Mouse (Mus musculus) monocyte, adult 5-6 weeks (primary cell): ENCODE measurements around the gene Hmg20a. TPM values are rescaled to one million over a fixed set of nuclear protein-coding genes. Genes with fewer than 3 reads are reported as not detected.

Experiments used
- ATAC-seq: fragments of 153-309, 156-312 bp; replicated peaks from 2 replicates; pipeline ENCODE4 v1.8.0; 2017; ENCODE audit warnings: mild to moderate bottlenecking; ENCODE audit not compliant: low TSS enrichment, insufficient number of reproducible peaks, severe bottlenecking, poor library complexity, low FRiP score
- total RNA-seq: library from RNA; stranded (forward); fragments of 200-1000, 200-491, 200-594 nt; gene quantifications from 3 replicates; pipeline ENCODE4 v1.2.3, GENCODE M21; 2017

Hmg20a gene
- total RNA-seq = 17.4 to 41.9 TPM (median 30.0 TPM) in 3 replicates

DNA sequence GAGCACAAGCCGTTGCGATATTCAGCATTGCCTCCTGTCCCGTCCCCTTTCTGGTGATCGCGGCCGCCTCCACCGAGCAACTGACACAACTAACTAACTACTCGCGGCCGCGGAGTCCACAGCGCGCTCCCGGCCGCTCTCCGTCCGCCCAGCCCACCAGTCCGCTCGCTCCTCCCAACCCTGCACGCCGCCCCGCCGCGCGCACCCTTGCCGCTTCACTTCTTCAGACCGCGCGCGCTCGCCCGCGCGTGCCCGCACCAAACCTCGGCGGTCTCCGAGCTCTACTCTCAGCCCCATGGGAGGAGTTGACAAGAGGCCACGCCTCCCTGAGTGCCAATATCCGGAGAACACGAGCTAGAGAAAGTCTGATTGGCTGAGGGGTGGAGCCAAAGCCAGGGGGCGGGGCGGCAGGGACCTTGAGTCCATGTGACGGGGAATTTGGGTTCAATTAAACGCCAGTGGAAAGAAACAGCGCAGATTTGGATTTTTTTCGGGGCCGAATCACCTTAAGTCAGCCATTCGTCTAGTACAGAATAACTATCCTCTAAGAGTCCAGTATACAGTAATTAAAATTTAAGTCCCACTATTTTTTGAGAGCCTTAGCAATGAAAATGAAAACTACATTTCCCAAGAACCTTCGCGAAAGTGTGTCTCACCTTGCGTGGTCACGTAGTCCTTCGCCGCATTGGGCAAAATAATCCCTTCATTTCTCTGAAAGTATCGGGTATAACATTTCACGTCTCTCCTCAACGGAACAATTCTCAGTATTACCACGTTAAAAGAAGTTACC is at the start of gene Hmg20a, which contains the start of gene Peak1:
Gene Hmg20a (plus strand): TSS at position 662 of the 790 bp plus-strand sequence.
Gene Peak1 (minus strand): TSS at position 120 of the 790 bp plus-strand sequence.
- ATAC-seq = peak; percentile 93

DNA sequence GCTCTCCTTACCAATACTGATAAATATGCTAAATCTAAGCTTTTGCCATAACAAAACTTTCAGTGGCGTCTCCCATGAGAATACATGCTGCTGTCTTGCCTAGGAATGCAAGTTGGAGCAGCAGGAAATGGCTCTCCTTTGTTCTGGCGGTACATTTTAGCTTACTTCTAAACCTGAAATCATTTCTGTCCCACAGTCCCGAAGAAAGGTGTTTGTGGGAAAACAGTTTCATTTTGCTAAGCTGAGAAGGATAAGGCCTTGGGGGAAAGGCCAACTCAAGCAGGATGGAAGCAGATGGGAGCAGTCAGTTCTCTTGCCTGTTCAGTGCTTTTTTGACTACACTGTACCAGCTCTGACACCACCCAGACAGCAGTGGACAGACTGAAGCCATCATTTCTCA is 49.6 kb upstream of the Hmg20a start:
- ATAC-seq = no peak

DNA sequence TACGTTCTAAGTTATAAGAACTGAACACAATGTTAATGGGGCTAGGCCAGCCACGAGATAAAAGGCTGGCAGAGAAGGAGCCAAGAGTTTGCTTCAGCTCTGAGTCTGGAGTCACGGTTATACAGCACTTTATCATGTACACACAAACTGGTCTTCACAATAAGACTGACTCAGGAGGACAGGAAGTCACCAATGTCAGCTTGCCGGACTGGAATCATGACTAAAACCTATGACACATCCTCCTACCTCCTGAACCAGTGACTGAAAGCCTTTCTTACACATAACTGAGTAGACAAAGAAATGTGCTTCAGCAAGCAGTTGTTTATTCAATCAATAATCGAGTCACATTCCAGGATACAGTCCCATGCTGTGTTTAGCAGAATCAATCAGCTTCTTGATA is 47.7 kb upstream of the Hmg20a start:
- ATAC-seq = no peak

DNA sequence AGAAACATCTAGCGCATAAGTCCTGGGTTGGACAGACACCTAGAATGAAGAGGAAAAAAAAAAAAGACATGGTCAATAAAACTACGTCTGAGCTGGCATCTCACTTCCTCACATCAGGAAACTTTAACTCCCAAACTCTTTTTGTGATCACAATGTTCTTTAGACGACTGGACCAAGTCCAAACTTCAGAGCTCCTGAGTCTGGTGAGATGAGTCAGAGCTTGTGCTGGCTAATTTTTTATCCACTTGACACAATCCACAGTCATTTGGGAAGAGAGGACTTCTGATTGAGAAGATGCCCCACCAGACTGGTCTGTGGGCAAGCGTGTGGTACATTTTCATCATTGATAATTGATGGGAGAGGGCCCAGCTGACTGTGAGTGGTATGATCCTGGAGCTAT is 44.0 kb upstream of the Hmg20a start:
- ATAC-seq = no peak

GRCm38 (mm10) chr9:56382786-56383185 is 35.6 kb upstream of the Hmg20a start:
- no peak for ATAC-seq

- no peak for ATAC-seq
Observed at GRCm38 (mm10) chr9:56392857-56393256, 25.6 kb upstream of the Hmg20a start.

DNA sequence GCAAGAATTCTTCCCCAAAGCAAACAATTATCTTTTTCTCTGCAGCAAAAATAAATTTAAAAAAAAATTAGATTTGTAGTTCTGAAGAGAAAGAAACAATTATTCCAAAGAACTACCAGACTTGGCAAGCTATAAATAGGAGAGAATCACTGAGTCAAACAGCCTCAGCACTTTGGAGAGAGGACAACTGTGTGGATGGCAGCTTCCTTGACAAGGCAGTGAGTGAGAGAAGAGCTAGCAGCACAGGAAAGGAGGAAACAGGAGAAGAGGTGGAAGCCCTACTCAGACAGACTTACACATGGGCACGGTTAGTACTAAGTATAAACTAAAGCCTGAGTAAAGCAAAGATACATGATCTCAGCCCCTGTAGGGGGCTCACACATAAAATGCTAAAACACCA is 22.1 kb upstream of the Hmg20a start:
- ATAC-seq = no peak

DNA sequence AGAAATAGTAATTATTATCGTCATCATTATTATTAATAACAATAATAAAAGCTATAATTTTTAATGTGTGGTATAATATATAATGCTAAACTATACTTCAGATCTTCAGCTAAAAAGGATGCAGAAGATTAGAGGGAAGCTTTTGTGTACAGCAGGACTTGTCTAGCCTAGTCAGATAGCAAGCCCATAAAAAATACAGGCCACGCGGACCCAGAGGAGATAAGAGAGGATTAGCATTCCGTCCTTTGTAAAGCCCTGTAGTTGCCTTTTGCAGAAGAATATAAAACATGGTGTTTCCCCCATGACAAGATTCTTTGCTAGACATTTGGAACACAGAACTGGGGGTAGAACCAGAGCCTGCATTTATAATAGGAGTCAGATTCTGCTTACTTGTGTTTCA is 13.8 kb upstream of the Hmg20a start:
- ATAC-seq = no peak

GRCm38 (mm10) chr9:56409928-56410327 is 8.5 kb upstream of the Hmg20a start:
- ATAC-seq = no peak

GRCm38 (mm10) chr9:56412716-56413115 is 5.7 kb upstream of the Hmg20a start:
- no peak for ATAC-seq

GRCm38 (mm10) chr9:56414322-56414721 is 4.1 kb upstream of the Hmg20a start:
- ATAC-seq = no peak

DNA sequence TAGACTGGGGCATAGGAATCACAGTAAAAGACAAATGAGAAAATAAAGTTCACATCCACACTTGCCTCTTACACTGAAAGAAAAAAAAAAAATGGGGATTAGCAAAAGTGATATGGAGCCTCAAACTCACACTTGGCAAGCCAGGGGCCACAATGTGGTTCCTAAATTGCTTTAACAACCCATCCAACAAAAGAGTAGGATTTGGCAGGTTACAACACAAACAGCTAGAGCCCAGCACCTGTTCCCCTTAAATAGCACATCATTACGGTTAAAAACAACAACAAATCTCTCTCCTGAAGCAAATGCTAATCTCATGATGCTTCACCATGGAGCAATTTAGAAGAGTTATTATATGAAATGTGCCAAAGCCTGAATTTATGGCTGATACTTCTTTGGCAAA is 3.0 kb upstream of the Hmg20a start:
- ATAC-seq = no peak

GRCm38 (mm10) chr9:56415935-56416607 is 2.3 kb upstream of the Hmg20a start:
- ATAC-seq = no peak

- ATAC-seq = 0 out of 2 replicates have a peak, but pooled peaks have one; percentile 6
Observed at GRCm38 (mm10) chr9:56417415-56417947, 928 bp upstream of the Hmg20a start.

DNA sequence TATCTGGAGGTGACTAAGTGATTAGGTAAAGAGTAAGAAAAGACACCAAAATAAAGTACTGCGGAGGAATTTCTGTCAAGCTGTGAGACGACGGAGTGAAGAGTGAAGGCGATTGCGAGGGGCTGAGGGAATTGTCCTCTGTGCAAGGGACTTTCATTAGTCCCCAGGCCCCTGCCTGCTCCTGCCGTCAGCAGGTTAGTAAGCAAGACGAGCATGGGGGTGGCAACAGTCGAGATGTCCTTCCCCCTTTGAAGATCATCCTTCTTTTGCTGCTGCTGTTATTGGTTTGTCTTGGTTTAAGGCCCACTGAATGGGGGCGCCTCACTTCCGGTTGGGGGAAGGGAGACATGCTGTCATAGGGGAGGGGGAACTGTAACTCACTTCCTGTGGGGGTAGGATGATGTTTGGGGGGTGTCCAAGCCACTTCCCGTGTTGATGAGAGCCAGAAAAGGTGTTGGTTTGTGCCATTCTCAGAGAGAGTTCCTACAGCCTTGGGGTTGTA is 380 bp downstream of the Hmg20a start:
- ATAC-seq = peak; percentile 58

DNA sequence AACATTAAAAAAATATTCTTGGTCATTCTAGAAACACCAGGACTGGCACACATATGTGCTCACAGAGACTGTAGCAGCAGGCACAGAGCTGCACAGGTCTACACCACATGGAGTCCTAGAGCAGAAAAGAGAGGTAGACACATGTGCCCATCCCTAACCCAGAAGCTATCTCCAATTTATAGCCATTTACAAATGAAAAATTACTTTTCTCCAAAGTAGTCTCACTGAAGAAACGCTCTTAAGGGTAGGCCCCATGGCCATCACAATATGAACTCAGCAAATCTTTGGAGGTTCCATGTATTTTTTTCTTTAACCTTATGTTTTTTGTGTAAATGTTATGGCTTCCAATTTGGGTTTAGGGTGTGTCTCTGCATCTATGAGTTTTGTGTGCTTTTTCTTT is 1.8 kb downstream of the Hmg20a start:
- no peak for ATAC-seq

GRCm38 (mm10) chr9:56420892-56421601 is 2.6 kb downstream of the Hmg20a start:
- ATAC-seq = no peak

DNA sequence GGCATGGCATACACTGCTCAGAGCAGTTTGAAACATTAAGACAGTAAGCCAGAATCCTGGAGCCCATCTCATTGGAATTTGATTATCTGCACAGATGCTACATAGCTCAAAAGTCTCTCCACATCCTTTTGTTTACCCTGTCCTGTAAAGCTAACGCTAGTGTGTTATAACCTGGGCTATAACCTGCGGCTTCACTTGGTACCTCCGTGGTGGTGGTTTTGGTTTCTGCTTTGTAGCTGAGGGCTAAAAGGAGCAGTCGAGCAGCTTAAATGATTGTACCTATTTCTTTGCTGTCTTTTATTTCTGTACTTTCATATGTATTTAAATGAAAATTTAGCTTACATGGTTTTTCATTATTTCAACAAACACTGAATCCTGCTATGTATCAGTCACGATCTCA is 3.6 kb downstream of the Hmg20a start:
- no peak for ATAC-seq

DNA sequence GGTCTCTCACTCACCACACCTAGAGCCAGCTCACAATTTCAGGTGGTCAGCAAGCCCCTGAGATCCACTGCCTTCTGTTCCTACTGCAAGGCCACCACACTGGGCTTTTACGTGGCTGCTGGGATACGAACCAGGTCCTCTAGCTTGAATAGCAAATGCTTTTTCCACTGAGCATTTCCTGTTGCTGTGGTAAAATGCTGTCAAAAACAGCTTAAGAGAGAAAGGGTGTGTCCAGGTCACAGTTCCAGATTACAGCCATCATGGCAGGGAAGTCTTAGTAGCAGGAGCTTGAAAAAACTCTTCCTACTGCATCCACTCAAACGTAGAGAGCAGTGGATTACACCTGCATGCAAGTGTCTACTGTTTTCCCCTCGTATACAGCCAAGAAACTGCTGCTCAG is 6.5 kb downstream of the Hmg20a start:
- ATAC-seq = 0 out of 2 replicates have a peak, but pooled peaks have one; percentile 13
